Mouse (Mus musculus): ENCODE measurements around the gene Npcd. TPM values are rescaled to one million over a fixed set of nuclear protein-coding genes. Genes with fewer than 3 reads are reported as not detected.

Npcd gene
- polyA plus RNA-seq (2017; shearing (Covaris generic)), result not detected

GRCm38 (mm10) chr15:79834130-79834880, at the start of gene Npcd, which contains the start of gene Cbx6:
TSS of gene Npcd (minus strand) at chr15:79834237.
TSS of gene Cbx6 (minus strand) at chr15:79834688.

GRCm38 (mm10) chr15:79804352-79805071, 29.5 kb downstream of the Npcd start, which contains the start of gene Nptxr:
TSS of gene Nptxr (minus strand) at chr15:79804766.

GRCm38 (mm10) chr15:79777749-79778148, 56.3 kb downstream of the Npcd start, which contains the start of gene Dnal4:
TSS of gene Dnal4 (minus strand) at chr15:79777849.

GRCm38 (mm10) chr15:79741921-79742705, 91.9 kb downstream of the Npcd start, which contains the start of gene Sun2:
TSS of gene Sun2 (minus strand) at chr15:79742536.

Other genes starting within 250 kb of the Npcd start
- not detected for gene Dmc1, start 229.1 kb downstream of the Npcd start, polyA plus RNA-seq (2017; shearing (Covaris generic))
- gene Fam227a, start 175.3 kb downstream of the Npcd start, polyA plus RNA-seq (2017; shearing (Covaris generic)), result not detected
- gene Cby1, start 175.0 kb downstream of the Npcd start, polyA plus RNA-seq (2017; shearing (Covaris generic)), result 3.0 TPM
- 180 TPM for gene Tomm22, start 163.4 kb downstream of the Npcd start, polyA plus RNA-seq (2017; shearing (Covaris generic))
- gene Josd1, start 146.3 kb downstream of the Npcd start, polyA plus RNA-seq (2017; shearing (Covaris generic)), result 54.7 TPM
- 141 TPM for gene Gtpbp1, start 143.4 kb downstream of the Npcd start, polyA plus RNA-seq (2017; shearing (Covaris generic))
- 76.2 TPM for gene Sun2, start 91.7 kb downstream of the Npcd start, polyA plus RNA-seq (2017; shearing (Covaris generic))
- gene Dnal4, start 56.4 kb downstream of the Npcd start, polyA plus RNA-seq (2017; shearing (Covaris generic)), result 5.6 TPM
- 0.22 TPM for gene Nptxr, start 29.5 kb downstream of the Npcd start, polyA plus RNA-seq (2017; shearing (Covaris generic))
- 10.0 TPM for gene Cbx6, start 451 bp upstream of the Npcd start, polyA plus RNA-seq (2017; shearing (Covaris generic))
- gene Apobec3, start 57.4 kb upstream of the Npcd start, polyA plus RNA-seq (2017; shearing (Covaris generic)), result 105 TPM
- gene Cbx7, start 136.9 kb upstream of the Npcd start, polyA plus RNA-seq (2017; shearing (Covaris generic)), result 129 TPM
- gene Pdgfb, start 180.7 kb upstream of the Npcd start, polyA plus RNA-seq (2017; shearing (Covaris generic)), result not detected

All from naive thymus-derived CD4-positive, alpha-beta T cell, adult 5 months (primary cell).